Mouse (Mus musculus): ENCODE measurements around the gene Rptor.

Rptor gene

GRCm38 (mm10) chr11:119874841-119875240, 272.1 kb downstream of the Rptor start:
- DNase-seq = no peak

GRCm38 (mm10) chr11:119875685-119876084, 273.0 kb downstream of the Rptor start:
- no peak for DNase-seq

GRCm38 (mm10) chr11:119877124-119877523, 274.4 kb downstream of the Rptor start:
- no peak for DNase-seq

- no peak for DNase-seq
These were observed 276.9 kb downstream of the Rptor start for GRCm38 (mm10) chr11:119879573-119879972.

GRCm38 (mm10) chr11:119883646-119884045, 280.9 kb downstream of the Rptor start:
- no peak for DNase-seq

GRCm38 (mm10) chr11:119889966-119890365, 287.3 kb downstream of the Rptor start:
- DNase-seq = no peak

GRCm38 (mm10) chr11:119891601-119892215, 289.0 kb downstream of the Rptor start:
- DNase-seq = no peak

- no peak for DNase-seq
These were observed 291.0 kb downstream of the Rptor start for GRCm38 (mm10) chr11:119893667-119894236.

GRCm38 (mm10) chr11:119894634-119895033, 291.9 kb downstream of the Rptor start:
- DNase-seq = no peak

GRCm38 (mm10) chr11:119897041-119897440, 294.3 kb downstream of the Rptor start:
- DNase-seq = no peak

GRCm38 (mm10) chr11:119898976-119899375, 296.3 kb downstream of the Rptor start:
- DNase-seq = no peak

GRCm38 (mm10) chr11:119901174-119901573, 298.5 kb downstream of the Rptor start:
- DNase-seq = peak; percentile 16

GRCm38 (mm10) chr11:119902891-119903290, 300.2 kb downstream of the Rptor start:
- DNase-seq = no peak

- peak; percentile 79 for DNase-seq
These were observed 302.0 kb downstream of the Rptor start for GRCm38 (mm10) chr11:119904621-119905286.

- no peak for DNase-seq
These were observed 303.1 kb downstream of the Rptor start for GRCm38 (mm10) chr11:119905794-119906193.

- no peak for DNase-seq
These were observed 304.4 kb downstream of the Rptor start for GRCm38 (mm10) chr11:119907006-119907650.

GRCm38 (mm10) chr11:119907711-119908110, 305.0 kb downstream of the Rptor start:
- no peak for DNase-seq

- DNase-seq = peak; percentile 86
These were observed 306.7 kb downstream of the Rptor start for GRCm38 (mm10) chr11:119909436-119909835.

- no peak for DNase-seq
These were observed 310.1 kb downstream of the Rptor start for GRCm38 (mm10) chr11:119912845-119913244.

GRCm38 (mm10) chr11:119913291-119913934, 310.7 kb downstream of the Rptor start, which contains the start of gene Chmp6:
TSS of gene Chmp6 (plus strand) at chr11:119913441.
- DNase-seq = peak; percentile 86

- DNase-seq = no peak
These were observed 311.2 kb downstream of the Rptor start for GRCm38 (mm10) chr11:119913935-119914314.

GRCm38 (mm10) chr11:119914381-119914780, 311.7 kb downstream of the Rptor start:
- no peak for DNase-seq

GRCm38 (mm10) chr11:119915666-119916065, 313.0 kb downstream of the Rptor start:
- DNase-seq = no peak

All from thymus, postnatal 25 days (tissue).